Mouse (Mus musculus) neutrophil, adult 83 days (primary cell): Measurements from ENCODE around the gene Otulin. TPM values are rescaled to one million over a fixed set of nuclear protein-coding genes. Genes with fewer than 3 reads are reported as not detected.

ENCODE experiments used
- total RNA-seq, 2 experiments: library from RNA; stranded (reverse); gene quantifications; one replicate each; pipeline ENCODE4 v1.2.4; 2023

The Otulin gene
- total RNA-seq, result 10 to 100 TPM; 26.4 to 32.0 TPM

GRCm38 (mm10) chr15:27630601-27631383 is at the start of gene Otulin:
Otulin (minus strand) TSS chr15:27630693.

Other genes starting within 250 kb of the Otulin start
- 10 to 100 TPM; 14.2 to 20.2 TPM for gene Ank, start 164.0 kb downstream of the Otulin start, total RNA-seq
- 10 to 100 TPM; 49.2 to 63.1 TPM for gene Otulinl, start 50.9 kb upstream of the Otulin start, total RNA-seq